Mouse (Mus musculus): Measurements from ENCODE around the gene Itpr2. TPM values are rescaled to one million over a fixed set of nuclear protein-coding genes. Genes with fewer than 3 reads are reported as not detected.

The Itpr2 gene
- 8.9 and 13.4 TPM in 2 replicates for polyA plus RNA-seq (2014; fragmentation: Nextera tagmentation; extraction: Ambion mirVana)

GRCm38 (mm10) chr6:146501866-146502804 is at the start of gene Itpr2:
Gene Itpr2 (minus strand): TSS chr6:146502223.
- Histone ChIP-seq H3K27ac (replicated peaks; ENCODE audit: low read depth, low read length) (peak within 1 kb of the TSS; percentile 54), H3K36me3 (ENCODE audit: control insufficient read depth, insufficient read depth, low read length) (no peaks in the 10 kb centered on the region), H3K9me3 (ENCODE audit: control insufficient read depth, low read length) (no peaks in the 10 kb centered on the region), H3K4me3 (ENCODE audit: low read depth, low read length) (peak within 1 kb of the TSS; percentile 76), H3K9ac (ENCODE audit: low read depth, low read length) (peak within 1 kb of the TSS; percentile 70), H3K4me1 (ENCODE audit: control insufficient read depth, insufficient read depth, low read length) (0 out of 2 replicates have a peak, but pooled peaks cover 3% of the 10 kb centered on the region), H3K27me3 (replicated peaks; ENCODE audit: control insufficient read depth, insufficient read depth, low read length) (no peaks in the 10 kb centered on the region), H3K4me2 (ENCODE audit: low read depth, low read length) (peak within 1 kb of the TSS; percentile 99)
- ATAC-seq (ENCODE audit: low read depth) (peak; percentile 95), DNase-seq (ENCODE audit: low spot score) (peak; percentile 87)
- WGBS: 2% methylated on average over 40 of the region's 70 CpGs

- Histone ChIP-seq H3K4me2 (ENCODE audit: low read depth, low read length) (no peak overlapping the region), H3K27me3 (replicated peaks; ENCODE audit: control insufficient read depth, insufficient read depth, low read length) (no peaks in the 10 kb centered on the region), H3K4me3 (ENCODE audit: low read depth, low read length) (no peak overlapping the region), H3K4me1 (ENCODE audit: control insufficient read depth, insufficient read depth, low read length) (no peaks in the 10 kb centered on the region), H3K27ac (replicated peaks; ENCODE audit: low read depth, low read length) (no peak overlapping the region), H3K36me3 (ENCODE audit: control insufficient read depth, insufficient read depth, low read length) (peaks cover 87% of the 10 kb centered on the region), H3K9ac (ENCODE audit: low read depth, low read length) (no peak overlapping the region), H3K9me3 (ENCODE audit: control insufficient read depth, low read length) (no peaks in the 10 kb centered on the region)
- DNase-seq (ENCODE audit: low spot score) (no peak), ATAC-seq (ENCODE audit: low read depth) (no peak)
Observed at GRCm38 (mm10) chr6:146551326-146551725, 49.3 kb upstream of the Itpr2 start.

- Histone ChIP-seq H3K36me3 (ENCODE audit: control insufficient read depth, insufficient read depth, low read length) (peaks cover 87% of the 10 kb centered on the region), H3K27ac (replicated peaks; ENCODE audit: low read depth, low read length) (no peak overlapping the region), H3K4me1 (ENCODE audit: control insufficient read depth, insufficient read depth, low read length) (no peaks in the 10 kb centered on the region), H3K9ac (ENCODE audit: low read depth, low read length) (no peak overlapping the region), H3K4me2 (ENCODE audit: low read depth, low read length) (no peak overlapping the region), H3K27me3 (replicated peaks; ENCODE audit: control insufficient read depth, insufficient read depth, low read length) (no peaks in the 10 kb centered on the region), H3K9me3 (ENCODE audit: control insufficient read depth, low read length) (no peaks in the 10 kb centered on the region), H3K4me3 (ENCODE audit: low read depth, low read length) (no peak overlapping the region)
- 86% methylated on average over 2 of the region's 2 CpGs for WGBS
- ATAC-seq (ENCODE audit: low read depth) (no peak), DNase-seq (ENCODE audit: low spot score) (no peak)
Observed at GRCm38 (mm10) chr6:146550421-146550820, 48.4 kb upstream of the Itpr2 start.

- no peaks in the 10 kb centered on the region for H3K9me3 ChIP-seq (ENCODE audit: control insufficient read depth, low read length)
- no peak overlapping the region for H3K4me2 ChIP-seq (ENCODE audit: low read depth, low read length)
- DNase-seq (ENCODE audit: low spot score) (peak; percentile 5), ATAC-seq (ENCODE audit: low read depth) (no peak)
- no peak overlapping the region for H3K9ac ChIP-seq (ENCODE audit: low read depth, low read length)
- no peaks in the 10 kb centered on the region for H3K4me1 ChIP-seq (ENCODE audit: control insufficient read depth, insufficient read depth, low read length)
- H3K4me3 ChIP-seq (ENCODE audit: low read depth, low read length): no peak overlapping the region
- 78% methylated on average over 5 of the region's 5 CpGs for WGBS
- H3K36me3 ChIP-seq (ENCODE audit: control insufficient read depth, insufficient read depth, low read length): peaks cover 41% of the 10 kb centered on the region
- no peak overlapping the region for H3K27ac ChIP-seq (replicated peaks; ENCODE audit: low read depth, low read length)
- H3K27me3 ChIP-seq (replicated peaks; ENCODE audit: control insufficient read depth, insufficient read depth, low read length): no peaks in the 10 kb centered on the region
Observed at GRCm38 (mm10) chr6:146545289-146545865, 43.4 kb upstream of the Itpr2 start.

GRCm38 (mm10) chr6:146544622-146545021 is 42.6 kb upstream of the Itpr2 start:
- DNase-seq (ENCODE audit: low spot score): no peak
- 86% methylated on average over 1 of the region's 1 CpGs for WGBS
- Histone ChIP-seq H3K9ac (ENCODE audit: low read depth, low read length) (no peak overlapping the region), H3K27me3 (replicated peaks; ENCODE audit: control insufficient read depth, insufficient read depth, low read length) (no peaks in the 10 kb centered on the region), H3K4me3 (ENCODE audit: low read depth, low read length) (no peak overlapping the region), H3K27ac (replicated peaks; ENCODE audit: low read depth, low read length) (no peak overlapping the region), H3K4me2 (ENCODE audit: low read depth, low read length) (no peak overlapping the region), H3K4me1 (ENCODE audit: control insufficient read depth, insufficient read depth, low read length) (no peaks in the 10 kb centered on the region), H3K36me3 (ENCODE audit: control insufficient read depth, insufficient read depth, low read length) (peaks cover 34% of the 10 kb centered on the region), H3K9me3 (ENCODE audit: control insufficient read depth, low read length) (no peaks in the 10 kb centered on the region)
- no peak for ATAC-seq (ENCODE audit: low read depth)

- no peak overlapping the region for H3K27ac ChIP-seq (replicated peaks; ENCODE audit: low read depth, low read length)
- no peak for DNase-seq (ENCODE audit: low spot score)
- no peaks in the 10 kb centered on the region for H3K9me3 ChIP-seq (ENCODE audit: control insufficient read depth, low read length)
- H3K4me1 ChIP-seq (ENCODE audit: control insufficient read depth, insufficient read depth, low read length): no peaks in the 10 kb centered on the region
- no peak for ATAC-seq (ENCODE audit: low read depth)
- 76% methylated on average over 3 of the region's 3 CpGs for WGBS
- H3K36me3 ChIP-seq (ENCODE audit: control insufficient read depth, insufficient read depth, low read length): no peaks in the 10 kb centered on the region
- H3K4me2 ChIP-seq (ENCODE audit: low read depth, low read length): no peak overlapping the region
- no peak overlapping the region for H3K4me3 ChIP-seq (ENCODE audit: low read depth, low read length)
- no peaks in the 10 kb centered on the region for H3K27me3 ChIP-seq (replicated peaks; ENCODE audit: control insufficient read depth, insufficient read depth, low read length)
- no peak overlapping the region for H3K9ac ChIP-seq (ENCODE audit: low read depth, low read length)
Observed at GRCm38 (mm10) chr6:146540386-146540785, 38.4 kb upstream of the Itpr2 start.

- Histone ChIP-seq H3K4me1 (ENCODE audit: control insufficient read depth, insufficient read depth, low read length) (no peaks in the 10 kb centered on the region), H3K36me3 (ENCODE audit: control insufficient read depth, insufficient read depth, low read length) (no peaks in the 10 kb centered on the region), H3K9me3 (ENCODE audit: control insufficient read depth, low read length) (no peaks in the 10 kb centered on the region), H3K27ac (replicated peaks; ENCODE audit: low read depth, low read length) (no peak overlapping the region), H3K9ac (ENCODE audit: low read depth, low read length) (no peak overlapping the region), H3K27me3 (replicated peaks; ENCODE audit: control insufficient read depth, insufficient read depth, low read length) (no peaks in the 10 kb centered on the region), H3K4me3 (ENCODE audit: low read depth, low read length) (no peak overlapping the region), H3K4me2 (ENCODE audit: low read depth, low read length) (no peak overlapping the region)
- WGBS: 54% methylated on average over 4 of the region's 4 CpGs
- no peak for ATAC-seq (ENCODE audit: low read depth)
- no peak for DNase-seq (ENCODE audit: low spot score)
Observed at GRCm38 (mm10) chr6:146538661-146539060, 36.6 kb upstream of the Itpr2 start.

GRCm38 (mm10) chr6:146538071-146538470 is 36.0 kb upstream of the Itpr2 start:
- Histone ChIP-seq H3K4me3 (ENCODE audit: low read depth, low read length) (no peak overlapping the region), H3K9ac (ENCODE audit: low read depth, low read length) (no peak overlapping the region), H3K4me1 (ENCODE audit: control insufficient read depth, insufficient read depth, low read length) (no peaks in the 10 kb centered on the region), H3K4me2 (ENCODE audit: low read depth, low read length) (no peak overlapping the region), H3K27ac (replicated peaks; ENCODE audit: low read depth, low read length) (no peak overlapping the region), H3K9me3 (ENCODE audit: control insufficient read depth, low read length) (no peaks in the 10 kb centered on the region), H3K27me3 (replicated peaks; ENCODE audit: control insufficient read depth, insufficient read depth, low read length) (no peaks in the 10 kb centered on the region), H3K36me3 (ENCODE audit: control insufficient read depth, insufficient read depth, low read length) (no peaks in the 10 kb centered on the region)
- WGBS: 68% methylated on average over 2 of the region's 2 CpGs
- ATAC-seq (ENCODE audit: low read depth) (no peak), DNase-seq (ENCODE audit: low spot score) (no peak)

All from embryonic facial prominence, embryonic 14.5 days (tissue).